Mouse (Mus musculus): ENCODE data around the gene Ccdc73.
A peak's percentile ranks its signal among the peaks of the same experiment; 100 is the strongest.
"Not testable (repeated sequence)": the region's sequence is repeated elsewhere in the genome, so short reads cannot be mapped to it uniquely, and the experiment has no call there.

The Ccdc73 gene

GRCm38 (mm10) chr2:104878794-104879193 is 11.2 kb downstream of the Ccdc73 start:
- no peak for DNase-seq (ENCODE audit: low read depth)

- DNase-seq (ENCODE audit: low read depth) = no peak
These were observed 18.5 kb downstream of the Ccdc73 start for GRCm38 (mm10) chr2:104886109-104886508.

- DNase-seq (ENCODE audit: low read depth) = not testable (repeated sequence)
These were observed 19.7 kb downstream of the Ccdc73 start for GRCm38 (mm10) chr2:104887331-104887730.

GRCm38 (mm10) chr2:104887882-104888566 is 20.4 kb downstream of the Ccdc73 start:
- DNase-seq (ENCODE audit: low read depth) = peak; percentile 93

GRCm38 (mm10) chr2:104899975-104900374 is 32.4 kb downstream of the Ccdc73 start:
- no peak for DNase-seq (ENCODE audit: low read depth)

- peak; percentile 46 for DNase-seq (ENCODE audit: low read depth)
These were observed 48.1 kb downstream of the Ccdc73 start for GRCm38 (mm10) chr2:104915709-104916108.

- DNase-seq (ENCODE audit: low read depth) = no peak
These were observed 96.9 kb downstream of the Ccdc73 start for GRCm38 (mm10) chr2:104964492-104964891.

GRCm38 (mm10) chr2:104981712-104982111 is 114.1 kb downstream of the Ccdc73 start:
- DNase-seq (ENCODE audit: low read depth) = no peak

- DNase-seq (ENCODE audit: low read depth) = no peak
These were observed 118.2 kb downstream of the Ccdc73 start for GRCm38 (mm10) chr2:104985796-104986195.

- no peak for DNase-seq (ENCODE audit: low read depth)
These were observed 121.4 kb downstream of the Ccdc73 start for GRCm38 (mm10) chr2:104988974-104989373.

- no peak for DNase-seq (ENCODE audit: low read depth)
These were observed 126.8 kb downstream of the Ccdc73 start for GRCm38 (mm10) chr2:104994436-104994835.

- DNase-seq (ENCODE audit: low read depth) = no peak
These were observed 128.6 kb downstream of the Ccdc73 start for GRCm38 (mm10) chr2:104996201-104996600.

- DNase-seq (ENCODE audit: low read depth) = no peak
These were observed 139.6 kb downstream of the Ccdc73 start for GRCm38 (mm10) chr2:105007236-105007635.

- DNase-seq (ENCODE audit: low read depth) = no peak
These were observed 148.8 kb downstream of the Ccdc73 start for GRCm38 (mm10) chr2:105016192-105016966.

GRCm38 (mm10) chr2:105016967-105017287 is 149.3 kb downstream of the Ccdc73 start, which contains the start of gene Eif3m:
Gene Eif3m (minus strand): TSS chr2:105017080.
- DNase-seq (ENCODE audit: low read depth) = peak; percentile 95

GRCm38 (mm10) chr2:105017802-105018201 is 150.2 kb downstream of the Ccdc73 start:
- DNase-seq (ENCODE audit: low read depth) = no peak

GRCm38 (mm10) chr2:105019457-105019856 is 151.9 kb downstream of the Ccdc73 start:
- no peak for DNase-seq (ENCODE audit: low read depth)

- no peak for DNase-seq (ENCODE audit: low read depth)
These were observed 153.7 kb downstream of the Ccdc73 start for GRCm38 (mm10) chr2:105021256-105021655.

- no peak for DNase-seq (ENCODE audit: low read depth)
These were observed 154.2 kb downstream of the Ccdc73 start for GRCm38 (mm10) chr2:105021836-105022235.

- no peak for DNase-seq (ENCODE audit: low read depth)
These were observed 155.5 kb downstream of the Ccdc73 start for GRCm38 (mm10) chr2:105023031-105023615.

- no peak for DNase-seq (ENCODE audit: low read depth)
These were observed 156.2 kb downstream of the Ccdc73 start for GRCm38 (mm10) chr2:105023815-105024214.

- not testable (repeated sequence) for DNase-seq (ENCODE audit: low read depth)
These were observed 158.0 kb downstream of the Ccdc73 start for GRCm38 (mm10) chr2:105025610-105026009.

Data from NIH3T3 (cell line).